Mouse (Mus musculus) heart, postnatal 0 days (tissue): ENCODE measurements around the gene Mcts2. TPM values are rescaled to one million over a fixed set of nuclear protein-coding genes. Genes with fewer than 3 reads are reported as not detected.

Experiments used
- ATAC-seq: fragments of 200-750 bp; cut with Nextera tagmentation; 2 replicates; pipeline ENCODE4 v1.8.0; 2017; ENCODE audit warnings: low read depth, moderate number of reproducible peaks, moderate library complexity; ENCODE audit not compliant: insufficient read depth
- DNase-seq: peaks from one replicate; pipeline ENCODE4 v3.0.0-alpha.2; 2016; ENCODE audit warnings: low spot score
- H3K27ac ChIP-seq: fragments of 300-500 bp; sonication (generic); 2 replicates; pipeline ENCODE4 v1.5.1; 2014; ENCODE audit warnings: low read depth, mild to moderate bottlenecking
- H3K27me3 ChIP-seq: fragments of 300-500 bp; sonication (generic); 2 replicates; pipeline ENCODE4 v1.6.1; 2014; ENCODE audit warnings: low read length, mixed read lengths; ENCODE audit not compliant: control insufficient read depth, insufficient read depth
- H3K36me3 ChIP-seq: fragments of 300-500 bp; sonication (generic); replicated peaks from 2 replicates; pipeline ENCODE4 v1.6.1; 2014; ENCODE audit warnings: low read length, mixed read lengths; ENCODE audit not compliant: control insufficient read depth, insufficient read depth
- H3K4me1 ChIP-seq: fragments of 300-500 bp; sonication (generic); 2 replicates; pipeline ENCODE4 v1.6.1; 2014; ENCODE audit warnings: antibody characterized with exemption; ENCODE audit not compliant: control insufficient read depth, insufficient read depth
- H3K4me2 ChIP-seq: fragments of 300-500 bp; sonication (generic); 2 replicates; pipeline ENCODE4 v1.6.1; 2014; ENCODE audit warnings: low read depth, mild to moderate bottlenecking, low read length, moderate library complexity
- H3K4me3 ChIP-seq: fragments of 300-500 bp; sonication (generic); 2 replicates; pipeline ENCODE4 v1.5.1; 2014; ENCODE audit warnings: low read depth, low read length
- H3K9ac ChIP-seq: fragments of 300-500 bp; sonication (generic); replicated peaks from 2 replicates; pipeline ENCODE4 v1.6.1; 2014; ENCODE audit warnings: low read depth, low read length, mixed read lengths
- H3K9me3 ChIP-seq: fragments of 300-500 bp; sonication (generic); replicated peaks from 2 replicates; pipeline ENCODE4 v1.6.1; 2016; ENCODE audit warnings: low read length; ENCODE audit not compliant: control insufficient read depth
- CTCF ChIP-seq: IDR thresholded peaks from 2 replicates; pipeline ENCODE4 v1.5.1; 2016; ENCODE audit warnings: antibody characterized with exemption, control low read depth, low read depth
- EP300 ChIP-seq: IDR thresholded peaks from 2 replicates; pipeline ENCODE4 v1.6.1; 2016; ENCODE audit warnings: antibody characterized with exemption, low read depth
- WGBS: fragments of 180-500 bp; shearing (Covaris S2); extraction: QIAGEN DNeasy Blood & Tissue Kit; methylation state at CpG from one replicate; pipeline ENCODE4 v1.1.7; 2014; 5-methylcytosine and 5-hydroxymethylcytosine counted together
- polyA plus RNA-seq: library from polyadenylated mRNA; unstranded; fragments of >200 nt; fragmentation: Nextera tagmentation; extraction: Ambion mirVana; gene quantifications from 2 replicates; pipeline ENCODE4 v1.2.1, GENCODE M21; 2015
- total RNA-seq: library from RNA; depleted of rRNA; stranded (reverse); fragments of >200 nt; gene quantifications from 2 replicates; pipeline ENCODE4 v1.2.3, GENCODE M21; 2014; ENCODE audit warnings: low replicate concordance

Gene Mcts2
- total and polyA plus RNA-seq, 2 experiments from 2014 or later: 6.5 to 31.6 TPM

GRCm38 (mm10) chr2:152675252-152675791 lies 11.5 kb upstream of the Mcts2 start:
- no peak overlapping the region for H3K27ac ChIP-seq
- no peak for TF ChIP-seq EP300
- no peak for TF ChIP-seq CTCF
- H3K27me3 ChIP-seq: no peaks in the 10 kb centered on the region
- no peaks in the 10 kb centered on the region for H3K9me3 ChIP-seq
- H3K4me1 ChIP-seq: peaks cover 23% of the 10 kb centered on the region
- ATAC-seq (no peak), DNase-seq (no peak)
- H3K9ac ChIP-seq: no peak overlapping the region
- peaks cover 48% of the 10 kb centered on the region for H3K36me3 ChIP-seq
- H3K4me3 ChIP-seq: no peak overlapping the region
- no peak overlapping the region for H3K4me2 ChIP-seq
- 67% methylated on average over 13 of the region's 13 CpGs for WGBS

- H3K4me3 ChIP-seq: no peak overlapping the region
- H3K27me3 ChIP-seq: no peaks in the 10 kb centered on the region
- peaks cover 6% of the 10 kb centered on the region for H3K4me1 ChIP-seq
- no peak for TF ChIP-seq EP300
- peak; percentile 82 for TF ChIP-seq CTCF
- no peak overlapping the region for H3K4me2 ChIP-seq
- H3K36me3 ChIP-seq: peaks cover 78% of the 10 kb centered on the region
- H3K9ac ChIP-seq: no peak overlapping the region
- H3K9me3 ChIP-seq: no peaks in the 10 kb centered on the region
- H3K27ac ChIP-seq: no peak overlapping the region
- peak; percentile 71 for ATAC-seq
- WGBS: 50% methylated on average over 3 of the region's 3 CpGs
- peak; percentile 74 for DNase-seq
Observed at GRCm38 (mm10) chr2:152678302-152678701, 8.5 kb upstream of the Mcts2 start.

- peaks cover 6% of the 10 kb centered on the region for H3K4me1 ChIP-seq
- no peaks in the 10 kb centered on the region for H3K9me3 ChIP-seq
- H3K4me3 ChIP-seq: no peak overlapping the region
- 86% methylated on average over 5 of the region's 5 CpGs for WGBS
- DNase-seq (no peak), ATAC-seq (no peak)
- H3K36me3 ChIP-seq: peaks cover 84% of the 10 kb centered on the region
- H3K27ac ChIP-seq: no peak overlapping the region
- no peak overlapping the region for H3K4me2 ChIP-seq
- no peak for TF ChIP-seq EP300
- TF ChIP-seq CTCF: no peak
- no peak overlapping the region for H3K9ac ChIP-seq
- H3K27me3 ChIP-seq: no peaks in the 10 kb centered on the region
Observed at GRCm38 (mm10) chr2:152678925-152679324, 7.9 kb upstream of the Mcts2 start.

- peaks cover 93% of the 10 kb centered on the region for H3K36me3 ChIP-seq
- H3K4me2 ChIP-seq: no peak overlapping the region
- 68% methylated on average over 8 of the region's 8 CpGs for WGBS
- no peaks in the 10 kb centered on the region for H3K9me3 ChIP-seq
- H3K9ac ChIP-seq: no peak overlapping the region
- TF ChIP-seq CTCF: no peak
- no peak for TF ChIP-seq EP300
- no peak overlapping the region for H3K27ac ChIP-seq
- H3K4me3 ChIP-seq: no peak overlapping the region
- no peaks in the 10 kb centered on the region for H3K27me3 ChIP-seq
- peaks cover 6% of the 10 kb centered on the region for H3K4me1 ChIP-seq
- no peak for DNase-seq
- ATAC-seq: no peak
Observed at GRCm38 (mm10) chr2:152679701-152680355, 7.0 kb upstream of the Mcts2 start.

GRCm38 (mm10) chr2:152683086-152683485 lies 3.7 kb upstream of the Mcts2 start:
- Histone ChIP-seq H3K27me3 (no peaks in the 10 kb centered on the region), H3K36me3 (peaks cover 93% of the 10 kb centered on the region), H3K9ac (no peak overlapping the region), H3K4me1 (peaks cover 6% of the 10 kb centered on the region), H3K27ac (no peak overlapping the region), H3K4me3 (no peak overlapping the region), H3K4me2 (no peak overlapping the region), H3K9me3 (no peaks in the 10 kb centered on the region)
- no peak for ATAC-seq
- TF ChIP-seq CTCF (no peak), EP300 (no peak)
- WGBS: 76% methylated on average over 5 of the region's 5 CpGs
- DNase-seq: no peak

- H3K27ac ChIP-seq: peak overlapping the region; percentile 56
- H3K4me1 ChIP-seq: no peaks in the 10 kb centered on the region
- H3K36me3 ChIP-seq: peaks cover 86% of the 10 kb centered on the region
- no peaks in the 10 kb centered on the region for H3K9me3 ChIP-seq
- TF ChIP-seq CTCF (no peak), EP300 (no peak)
- peak overlapping the region; percentile 52 for H3K4me2 ChIP-seq
- H3K27me3 ChIP-seq: no peaks in the 10 kb centered on the region
- H3K4me3 ChIP-seq: peak overlapping the region; percentile 21; the same call in 1 of the 2 replicates
- no peak for DNase-seq
- H3K9ac ChIP-seq: no peak overlapping the region
- no peak for ATAC-seq
- WGBS: 50% methylated on average over 12 of the region's 12 CpGs
Observed at GRCm38 (mm10) chr2:152686399-152686798, 436 bp upstream of the Mcts2 start.
